Mouse (Mus musculus): ENCODE measurements at regions not wholly inside any gene's neighbourhood (a gene's known extent, or its start where the extent isn't known, plus 50 kb on each side); places are given as distances from the start of the nearest gene placed in this dataset.

GRCm38 (mm10) chr13:82888755-82889154, 615.1 kb upstream of the Mef2c start:
- TF ChIP-seq GATA1 (IDR thresholded peaks at IDR 0.05; ENCODE audit: low read length) (no peak), TAL1 (IDR thresholded peaks at IDR 0.05; ENCODE audit: low read length) (no peak)
